Mouse (Mus musculus) heart, postnatal 0 days (tissue): ENCODE measurements at regions not wholly inside any gene's neighbourhood (a gene's known extent, or its start where the extent isn't known, plus 50 kb on each side); places are given as distances from the start of the nearest gene placed in this dataset.

Source experiments
- ATAC-seq: fragments of 200-750 bp; cut with Nextera tagmentation; 2 replicates; pipeline ENCODE4 v1.8.0; 2017; ENCODE audit warnings: low read depth, moderate number of reproducible peaks, moderate library complexity; ENCODE audit not compliant: insufficient read depth
- DNase-seq: peaks from one replicate; pipeline ENCODE4 v3.0.0-alpha.2; 2016; ENCODE audit warnings: low spot score
- H3K27ac ChIP-seq: fragments of 300-500 bp; sonication (generic); 2 replicates; pipeline ENCODE4 v1.5.1; 2014; ENCODE audit warnings: low read depth, mild to moderate bottlenecking
- H3K27me3 ChIP-seq: fragments of 300-500 bp; sonication (generic); 2 replicates; pipeline ENCODE4 v1.6.1; 2014; ENCODE audit warnings: low read length, mixed read lengths; ENCODE audit not compliant: control insufficient read depth, insufficient read depth
- H3K36me3 ChIP-seq: fragments of 300-500 bp; sonication (generic); replicated peaks from 2 replicates; pipeline ENCODE4 v1.6.1; 2014; ENCODE audit warnings: low read length, mixed read lengths; ENCODE audit not compliant: control insufficient read depth, insufficient read depth
- H3K4me1 ChIP-seq: fragments of 300-500 bp; sonication (generic); 2 replicates; pipeline ENCODE4 v1.6.1; 2014; ENCODE audit warnings: antibody characterized with exemption; ENCODE audit not compliant: control insufficient read depth, insufficient read depth
- H3K4me2 ChIP-seq: fragments of 300-500 bp; sonication (generic); 2 replicates; pipeline ENCODE4 v1.6.1; 2014; ENCODE audit warnings: low read depth, mild to moderate bottlenecking, low read length, moderate library complexity
- H3K4me3 ChIP-seq: fragments of 300-500 bp; sonication (generic); 2 replicates; pipeline ENCODE4 v1.5.1; 2014; ENCODE audit warnings: low read depth, low read length
- H3K9ac ChIP-seq: fragments of 300-500 bp; sonication (generic); replicated peaks from 2 replicates; pipeline ENCODE4 v1.6.1; 2014; ENCODE audit warnings: low read depth, low read length, mixed read lengths
- H3K9me3 ChIP-seq: fragments of 300-500 bp; sonication (generic); replicated peaks from 2 replicates; pipeline ENCODE4 v1.6.1; 2016; ENCODE audit warnings: low read length; ENCODE audit not compliant: control insufficient read depth
- CTCF ChIP-seq: IDR thresholded peaks from 2 replicates; pipeline ENCODE4 v1.5.1; 2016; ENCODE audit warnings: antibody characterized with exemption, control low read depth, low read depth
- EP300 ChIP-seq: IDR thresholded peaks from 2 replicates; pipeline ENCODE4 v1.6.1; 2016; ENCODE audit warnings: antibody characterized with exemption, low read depth
- WGBS: fragments of 180-500 bp; shearing (Covaris S2); extraction: QIAGEN DNeasy Blood & Tissue Kit; methylation state at CpG from one replicate; pipeline ENCODE4 v1.1.7; 2014; 5-methylcytosine and 5-hydroxymethylcytosine counted together

DNA sequence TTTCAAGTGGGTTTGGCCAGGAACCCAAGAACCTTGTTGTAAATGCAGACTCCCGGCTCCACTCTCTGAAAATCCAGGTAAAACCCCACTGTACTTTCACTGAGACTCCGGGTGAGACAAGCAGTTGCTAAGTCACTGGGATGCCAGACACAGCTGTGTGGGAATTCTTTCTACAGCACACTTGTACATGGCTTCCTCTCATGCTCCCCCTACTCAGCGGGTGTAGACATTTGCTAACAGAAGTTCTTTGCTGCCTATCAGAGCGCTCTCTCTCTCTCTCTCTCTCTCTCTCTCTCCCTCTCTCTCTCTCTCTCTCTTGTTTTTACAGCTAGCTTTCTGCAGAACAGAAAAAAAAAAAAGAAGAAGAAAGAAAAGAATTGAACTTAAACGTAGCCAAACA lies 450.2 kb downstream of the Ccdc171 start:
- Histone ChIP-seq H3K36me3 (no peaks in the 10 kb centered on the region), H3K4me3 (no peak overlapping the region)
- WGBS, result 46% methylated on average over 5 of the region's 5 CpGs

DNA sequence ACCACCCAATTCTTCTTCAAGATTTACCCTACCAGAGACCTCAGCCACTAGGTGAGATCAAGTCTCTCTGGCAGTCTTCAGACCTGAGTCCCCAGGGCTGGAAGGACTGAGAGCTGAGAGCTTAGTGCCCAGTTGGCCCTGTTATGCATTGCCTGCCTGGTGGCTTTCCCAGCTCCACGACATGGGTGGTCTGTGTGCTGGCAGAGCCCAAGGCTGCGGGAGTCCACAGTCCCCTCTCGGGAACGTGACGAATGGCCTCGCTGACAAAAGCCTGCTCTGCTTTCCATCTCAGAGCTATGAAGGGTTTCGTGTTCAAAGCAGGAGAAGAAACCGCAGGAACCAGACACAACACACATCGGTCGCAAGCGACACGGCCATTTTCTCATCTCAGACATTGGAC lies 450.7 kb downstream of the Ccdc171 start:
- DNase-seq (no peak), ATAC-seq (no peak)
- Histone ChIP-seq H3K4me3 (no peak overlapping the region), H3K9ac (no peak overlapping the region), H3K4me2 (no peak overlapping the region), H3K9me3 (no peaks in the 10 kb centered on the region), H3K4me1 (no peaks in the 10 kb centered on the region), H3K27me3 (no peaks in the 10 kb centered on the region), H3K36me3 (no peaks in the 10 kb centered on the region), H3K27ac (no peak overlapping the region)
- TF ChIP-seq EP300 (no peak), CTCF (no peak)
- WGBS, result 52% methylated on average over 12 of the region's 12 CpGs

More for the DNA sequence above, 450.2 kb downstream of the Ccdc171 start:
- no peak overlapping the region for H3K9ac ChIP-seq
- ATAC-seq (no peak), DNase-seq (no peak)
- H3K27me3 ChIP-seq, result no peaks in the 10 kb centered on the region
- no peaks in the 10 kb centered on the region for H3K9me3 ChIP-seq
- TF ChIP-seq EP300, result no peak
- TF ChIP-seq CTCF, result no peak
- H3K4me2 ChIP-seq, result no peak overlapping the region
- H3K27ac ChIP-seq, result no peak overlapping the region
- H3K4me1 ChIP-seq, result no peaks in the 10 kb centered on the region

GRCm38 (mm10) chr4:83979088-83979487 lies 453.7 kb downstream of the Ccdc171 start:
- no peak overlapping the region for H3K9ac ChIP-seq
- no peak overlapping the region for H3K4me2 ChIP-seq
- no peak for TF ChIP-seq CTCF
- no peak for TF ChIP-seq EP300
- H3K36me3 ChIP-seq, result no peaks in the 10 kb centered on the region
- no peak overlapping the region for H3K27ac ChIP-seq
- no peaks in the 10 kb centered on the region for H3K4me1 ChIP-seq
- no peak for DNase-seq
- H3K9me3 ChIP-seq, result no peaks in the 10 kb centered on the region
- ATAC-seq, result no peak
- WGBS, result 61% methylated on average over 4 of the region's 4 CpGs
- H3K27me3 ChIP-seq, result no peaks in the 10 kb centered on the region
- H3K4me3 ChIP-seq, result no peak overlapping the region

GRCm38 (mm10) chr4:83984671-83985391 lies 459.5 kb downstream of the Ccdc171 start:
- no peak overlapping the region for H3K27ac ChIP-seq
- no peaks in the 10 kb centered on the region for H3K4me1 ChIP-seq
- H3K36me3 ChIP-seq, result no peaks in the 10 kb centered on the region
- 60% methylated on average over 15 of the region's 15 CpGs for WGBS
- H3K9ac ChIP-seq, result no peak overlapping the region
- ATAC-seq (no peak), DNase-seq (no peak)
- H3K9me3 ChIP-seq, result no peaks in the 10 kb centered on the region
- H3K4me3 ChIP-seq, result no peak overlapping the region
- TF ChIP-seq EP300 (no peak), CTCF (no peak)
- no peaks in the 10 kb centered on the region for H3K27me3 ChIP-seq
- H3K4me2 ChIP-seq, result no peak overlapping the region

GRCm38 (mm10) chr4:83985451-83985850 lies 460.1 kb downstream of the Ccdc171 start:
- no peaks in the 10 kb centered on the region for H3K36me3 ChIP-seq
- no peaks in the 10 kb centered on the region for H3K27me3 ChIP-seq
- H3K4me1 ChIP-seq, result no peaks in the 10 kb centered on the region
- ATAC-seq (no peak), DNase-seq (no peak)
- no peaks in the 10 kb centered on the region for H3K9me3 ChIP-seq
- H3K27ac ChIP-seq, result no peak overlapping the region
- 91% methylated on average over 5 of the region's 5 CpGs for WGBS
- H3K4me3 ChIP-seq, result no peak overlapping the region
- no peak overlapping the region for H3K9ac ChIP-seq
- TF ChIP-seq CTCF (no peak), EP300 (no peak)
- H3K4me2 ChIP-seq, result no peak overlapping the region
